Mouse (Mus musculus) spleen, adult 18-20 months (tissue): ENCODE measurements around the gene Shisa6.
"Not testable (repeated sequence)": the region's sequence is repeated elsewhere in the genome, so short reads cannot be mapped to it uniquely, and the experiment has no call there.

ENCODE experiments used
- DNase-seq, 2 experiments: peaks; one replicate each; pipeline ENCODE4 v3.0.0; 2022; ENCODE audit warnings: mixed read lengths in 2 of 2

Shisa6 gene

GRCm38 (mm10) chr11:66442631-66443030 is 83.1 kb downstream of the Shisa6 start:
- DNase-seq = no peak

DNA sequence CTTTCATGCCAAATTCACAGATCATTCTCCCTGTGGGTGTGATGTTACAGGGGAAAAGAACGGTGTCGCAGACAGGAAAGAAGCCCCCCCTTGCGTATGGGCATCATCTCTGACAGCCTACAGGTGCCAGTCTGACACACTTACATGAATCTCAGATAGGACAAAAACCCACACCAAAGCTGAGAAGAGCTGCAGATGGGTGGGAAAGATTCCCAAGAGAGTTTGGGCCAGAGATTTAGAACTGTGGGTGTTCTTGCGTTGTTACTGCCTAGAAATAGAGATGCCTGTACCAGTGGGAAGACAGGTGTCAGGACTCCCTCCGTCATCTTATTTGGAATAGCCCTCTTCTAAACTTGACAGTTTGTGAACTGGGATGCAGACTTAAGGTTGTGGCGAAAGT is 99.6 kb downstream of the Shisa6 start:
- DNase-seq = no peak

DNA sequence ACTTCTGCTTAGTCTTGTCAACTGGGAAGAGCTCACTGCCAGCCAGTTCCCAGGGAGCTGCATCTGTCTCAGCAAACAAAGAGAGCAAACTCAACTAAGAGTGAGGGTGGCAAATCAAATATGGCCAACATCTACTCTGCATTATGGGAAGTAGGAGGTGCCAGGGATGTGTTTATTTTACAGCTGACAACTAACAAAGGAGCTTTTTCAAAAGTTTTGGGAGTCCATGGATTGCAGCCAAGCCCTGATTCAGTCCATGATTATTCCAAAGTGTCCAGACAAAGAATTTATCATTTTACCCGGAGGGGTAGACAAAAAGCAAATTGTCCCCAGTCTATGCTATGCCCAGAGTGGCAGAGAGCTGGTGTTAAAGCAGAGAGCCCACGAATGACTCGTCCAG is 107.5 kb downstream of the Shisa6 start:
- no peak for DNase-seq

- DNase-seq = not testable (repeated sequence)
These were observed 117.0 kb downstream of the Shisa6 start for GRCm38 (mm10) chr11:66408721-66409120.

DNA sequence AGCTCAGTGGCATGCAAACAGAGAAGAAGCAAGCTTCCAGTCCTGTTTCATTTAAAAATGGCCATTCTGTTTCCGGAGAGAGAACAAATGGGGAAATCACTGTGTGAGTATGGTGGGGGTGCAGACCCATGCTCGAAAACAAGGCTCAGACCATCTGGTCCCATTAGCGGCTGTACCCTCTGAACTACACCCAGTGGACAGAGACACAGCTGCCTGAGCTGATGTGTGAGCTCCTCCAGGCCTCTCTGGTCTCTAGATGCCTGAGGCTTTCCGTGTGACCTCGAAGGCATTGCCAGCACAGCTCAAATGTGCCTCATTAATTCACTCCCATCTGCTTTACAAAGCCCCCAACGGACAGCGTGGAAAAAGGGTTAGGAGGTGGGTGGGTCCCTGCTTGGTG is 125.7 kb downstream of the Shisa6 start:
- no peak for DNase-seq

- DNase-seq = no peak
These were observed 138.2 kb downstream of the Shisa6 start for GRCm38 (mm10) chr11:66387561-66387960.

GRCm38 (mm10) chr11:66371796-66372195 is 154.0 kb downstream of the Shisa6 start:
- DNase-seq = no peak

DNA sequence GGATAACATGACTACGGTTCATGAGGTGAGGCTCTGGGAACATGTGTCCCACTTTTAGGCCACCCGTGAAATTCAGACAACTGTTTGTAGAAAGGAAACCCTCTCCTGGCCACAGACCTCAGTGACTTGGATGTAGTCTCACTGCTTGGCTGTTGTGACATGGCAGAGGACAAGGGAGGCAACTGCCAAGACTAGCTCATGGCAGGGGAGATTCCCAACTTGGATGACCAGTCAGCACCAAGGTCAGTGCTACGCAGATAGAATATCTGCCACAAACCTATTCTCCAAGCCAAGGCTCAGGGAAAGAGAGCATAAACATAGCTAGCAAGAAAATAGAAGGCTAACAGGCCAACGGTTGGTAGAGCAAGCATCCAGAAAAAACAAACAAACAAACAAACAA is 156.0 kb downstream of the Shisa6 start:
- DNase-seq = no peak

DNA sequence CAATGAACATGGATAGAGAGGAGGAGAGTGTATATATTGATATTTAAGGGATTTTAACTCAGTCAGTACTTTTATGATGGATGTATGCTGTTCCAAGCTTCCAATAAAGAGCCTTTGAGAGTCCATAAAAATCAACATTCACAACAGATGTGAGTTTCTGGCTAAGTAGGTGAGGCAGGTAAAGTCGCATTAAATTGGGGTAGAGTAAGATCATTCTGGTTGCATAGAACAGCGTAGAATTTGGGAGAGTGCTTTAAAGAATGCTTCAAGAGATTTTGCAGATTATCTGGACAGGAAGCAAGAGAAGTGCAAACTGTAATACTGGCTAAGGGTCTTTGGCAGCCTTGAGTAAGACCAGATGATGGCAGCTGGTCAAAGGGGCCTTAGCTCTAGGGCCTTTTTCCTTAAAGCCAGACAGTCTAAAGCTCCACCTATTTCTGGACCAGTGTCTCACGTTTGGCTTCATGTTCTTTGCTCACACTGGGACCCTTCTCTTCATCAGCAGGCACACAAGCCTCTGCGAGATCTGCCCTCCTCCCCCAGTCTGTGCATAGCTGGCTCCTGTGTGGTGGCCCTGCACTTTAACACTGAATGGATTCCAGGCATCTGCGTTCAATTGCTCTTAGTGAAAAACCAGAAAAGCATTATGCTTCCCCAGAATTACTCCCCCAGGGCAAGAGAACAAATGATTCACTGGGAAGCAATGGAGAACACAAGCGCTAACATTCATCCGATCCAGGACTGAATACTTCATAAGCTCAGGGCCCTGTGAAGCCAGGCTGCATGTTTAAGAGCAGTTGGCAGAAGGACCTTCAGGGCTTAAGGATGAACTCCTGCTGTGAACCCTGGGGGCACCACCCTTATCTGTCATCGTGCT is 158.7 kb downstream of the Shisa6 start:
- DNase-seq = no peak

DNA sequence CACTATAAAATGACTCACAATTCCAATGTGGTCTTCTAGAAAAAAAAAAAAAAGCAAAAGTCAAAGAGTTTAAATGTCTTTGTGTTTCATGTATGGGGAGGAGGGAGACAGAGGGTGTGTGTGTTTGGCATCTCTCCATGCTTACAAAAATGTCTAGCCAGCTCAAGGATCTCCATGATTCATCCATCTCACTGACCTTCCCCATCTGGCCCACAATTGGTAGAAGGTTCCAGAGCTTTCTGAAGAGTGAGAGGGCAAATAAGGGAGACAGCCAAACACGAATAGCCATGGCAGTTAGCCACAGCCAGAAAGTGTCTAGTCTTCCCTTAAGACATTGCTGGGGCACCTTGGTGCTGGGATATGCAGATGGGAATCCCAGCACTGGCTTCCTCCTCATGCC is 166.0 kb downstream of the Shisa6 start:
- no peak for DNase-seq

DNA sequence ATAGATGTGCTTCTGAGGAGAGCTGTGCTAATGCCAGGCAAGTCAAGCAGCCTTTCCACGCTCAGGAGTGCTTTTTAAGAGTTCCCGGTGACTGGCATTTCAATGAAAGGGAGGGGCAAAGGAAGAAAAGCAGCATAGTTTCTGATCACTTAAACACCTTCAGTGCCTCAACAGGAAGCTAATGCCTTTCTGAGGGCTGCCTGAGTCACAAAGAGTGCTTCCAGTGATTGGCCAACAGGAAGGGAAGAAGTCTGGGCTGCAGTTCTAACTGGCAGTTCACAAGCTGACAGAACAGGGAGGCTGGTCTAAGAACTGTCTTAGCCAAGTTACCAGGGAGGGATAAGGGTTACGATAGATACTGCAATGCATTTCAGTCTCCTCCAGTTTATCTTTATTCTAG is 180.9 kb downstream of the Shisa6 start:
- DNase-seq = no peak

GRCm38 (mm10) chr11:66336313-66336712 is 189.5 kb downstream of the Shisa6 start:
- DNase-seq = no peak

GRCm38 (mm10) chr11:66312764-66313163 is 213.0 kb downstream of the Shisa6 start:
- DNase-seq = no peak

GRCm38 (mm10) chr11:66304396-66304795 is 221.4 kb downstream of the Shisa6 start:
- DNase-seq = no peak

- DNase-seq = no peak
These were observed 251.1 kb downstream of the Shisa6 start for GRCm38 (mm10) chr11:66274707-66275081.

DNA sequence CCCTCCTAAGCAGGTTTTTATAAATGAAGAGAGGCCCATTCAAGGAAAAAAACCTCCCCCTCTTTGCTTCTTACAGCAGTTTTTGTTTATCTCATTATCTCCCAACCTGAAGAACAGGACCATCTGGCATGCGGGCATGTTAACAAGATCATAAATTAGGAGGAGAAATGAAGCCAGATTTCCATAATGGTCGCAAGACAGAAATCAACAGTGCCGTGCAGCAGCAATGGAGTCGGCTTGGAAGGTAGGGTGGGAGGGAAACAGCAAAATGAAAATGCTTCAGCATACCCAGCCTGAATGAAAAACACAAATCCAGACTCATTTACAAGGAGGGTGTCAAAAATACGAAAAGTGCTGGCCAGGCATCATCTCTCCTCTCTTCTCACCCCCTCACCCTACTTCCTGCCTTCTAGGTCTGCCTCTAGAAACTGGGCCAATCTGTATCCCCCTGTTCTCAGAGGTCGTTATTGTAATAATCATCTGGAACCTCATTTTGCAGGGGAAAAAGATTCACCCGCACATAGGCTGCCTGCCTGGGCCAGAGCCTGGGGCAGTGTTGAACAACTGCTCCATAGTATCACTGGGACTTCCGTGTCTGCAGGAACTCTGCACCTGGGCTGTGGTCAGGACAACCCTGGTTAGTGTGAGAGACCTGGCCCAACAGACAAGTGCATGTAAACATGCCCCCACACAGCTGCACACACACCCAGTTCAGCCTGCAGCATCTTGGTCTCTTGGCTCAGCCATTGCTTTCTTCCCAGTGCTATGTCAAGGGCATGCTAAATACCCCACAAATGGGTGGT is 251.7 kb downstream of the Shisa6 start:
- no peak for DNase-seq

DNA sequence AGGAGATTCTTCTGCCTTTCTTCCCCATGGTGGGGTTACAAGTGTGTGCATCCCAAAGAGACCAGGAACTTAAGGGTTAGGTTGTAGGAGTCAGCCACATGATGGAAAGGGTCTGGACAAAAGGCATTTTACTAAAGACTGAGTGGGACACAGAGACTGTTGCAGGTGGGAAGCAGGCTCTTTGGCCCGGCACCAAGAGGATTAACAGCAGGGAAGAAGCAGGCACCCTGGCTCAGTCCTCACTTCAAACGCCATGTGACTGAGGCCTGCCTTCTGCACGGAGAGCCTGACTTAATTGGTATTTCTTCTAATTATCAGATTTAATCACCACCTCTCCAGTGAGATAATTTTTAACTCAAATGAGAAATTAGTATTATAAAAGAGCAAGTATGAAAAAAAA is 258.7 kb downstream of the Shisa6 start:
- no peak for DNase-seq

GRCm38 (mm10) chr11:66265336-66265990 is 260.3 kb downstream of the Shisa6 start:
- DNase-seq = no peak

DNA sequence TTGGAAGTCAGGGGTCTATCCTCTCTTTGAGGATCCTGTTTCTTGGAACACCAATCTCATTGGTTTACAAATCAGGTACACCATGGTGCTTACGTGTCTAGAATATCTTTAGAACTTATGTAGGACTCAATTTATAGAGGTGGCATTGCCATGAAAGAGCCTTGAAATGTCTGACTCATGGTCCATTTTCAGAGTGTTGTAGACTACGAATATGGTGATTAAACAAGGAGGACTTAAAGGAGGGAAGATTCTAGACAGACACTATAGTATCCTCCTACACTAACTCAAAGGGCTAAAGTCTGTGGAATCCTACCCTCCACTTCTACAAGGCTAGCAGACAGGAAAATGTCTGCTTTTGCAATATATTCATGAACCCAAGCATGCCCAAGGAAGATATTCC is 265.6 kb downstream of the Shisa6 start:
- no peak for DNase-seq

GRCm38 (mm10) chr11:66258851-66259250 is 266.9 kb downstream of the Shisa6 start:
- DNase-seq = no peak

- DNase-seq = no peak
These were observed 278.6 kb downstream of the Shisa6 start for GRCm38 (mm10) chr11:66247115-66247514.

DNA sequence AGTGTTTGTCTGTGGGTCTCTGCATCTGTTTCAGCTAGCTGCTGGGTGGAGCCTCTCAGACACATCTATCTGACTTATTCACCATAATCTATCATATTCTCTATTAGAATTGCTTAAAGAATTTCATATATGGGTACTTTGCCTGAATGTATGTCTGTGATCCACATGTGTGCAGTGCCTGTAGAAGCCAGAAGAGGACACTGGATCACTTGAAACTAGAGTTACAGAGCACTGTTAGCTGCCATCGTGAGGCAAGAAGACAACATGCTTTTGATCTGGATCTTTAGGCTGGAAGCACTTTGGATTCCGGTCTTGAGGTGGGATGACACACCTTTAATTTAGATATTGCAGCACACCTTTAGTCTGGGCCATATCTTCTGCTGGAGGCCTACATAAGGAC is 289.2 kb downstream of the Shisa6 start:
- no peak for DNase-seq

- no peak for DNase-seq
These were observed 292.9 kb downstream of the Shisa6 start for GRCm38 (mm10) chr11:66232891-66233290.

DNA sequence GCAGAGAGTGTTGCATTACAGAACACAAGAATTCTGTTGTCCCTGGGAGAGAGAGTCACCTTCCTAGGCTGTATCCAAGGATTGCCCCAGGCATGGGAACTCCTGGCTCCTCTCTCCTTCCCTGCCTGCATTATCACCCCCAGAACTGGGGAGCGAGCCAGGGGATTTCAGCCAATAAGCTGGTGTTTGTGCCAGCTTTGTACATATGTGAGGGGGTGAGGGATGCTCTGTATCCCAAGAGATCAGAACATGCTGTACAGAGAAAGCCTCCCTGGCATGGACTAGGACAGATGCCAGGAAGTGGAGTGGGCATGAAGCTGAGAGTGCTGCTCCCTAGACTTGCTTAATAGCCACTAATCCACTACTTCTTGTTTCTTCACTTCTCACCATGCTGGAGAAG is 303.6 kb downstream of the Shisa6 start:
- DNase-seq = no peak
